ENCODE assay signal across 9 mouse cellular contexts in the genomic region with DNA sequence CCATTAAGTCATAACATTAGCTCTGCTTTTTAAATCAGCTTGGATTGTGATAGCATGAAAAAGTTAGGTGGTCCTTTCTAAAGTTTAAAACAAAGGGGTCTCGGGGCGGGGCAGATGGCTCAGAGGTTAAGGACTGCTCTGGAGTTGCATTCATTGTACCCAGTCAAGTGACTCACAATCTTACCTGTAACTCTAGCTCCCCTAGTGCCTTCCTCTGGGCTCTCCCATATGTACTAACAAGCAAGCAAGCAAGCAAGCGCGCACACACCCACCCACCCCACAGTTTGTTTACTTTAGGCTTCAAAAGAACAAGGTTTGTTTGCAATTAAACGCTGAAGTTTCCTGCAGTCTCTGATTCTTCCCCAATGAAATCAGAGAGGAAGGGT.
DNase-seq lines count a peak whose midpoint lies in the region; ATAC-seq and TF ChIP-seq lines count a peak whose summit lies in the region.
"Had no signal": no experiment of that assay in that cellular context is flagged by ENCODE, and none has a peak within 500 bp of the region (broad histone marks: within the 10 kb centered on the region; RNA-seq: fewer than 3 reads in every experiment).

No protein-coding gene starts in this region.

- H3K4me3 ChIP-seq in heart, postnatal 0 days (ENCODE audit: low read depth, low read length): peak overlapping the region; percentile 46
- H3K4me3 ChIP-seq in liver, embryonic 12.5 days: peak overlapping the region; percentile 35

- TF ChIP-seq POLR2A in brain, embryonic 14.5 days (IDR thresholded peaks at IDR 0.05; ENCODE audit: borderline replicate concordance, extremely low read depth, insufficient read depth, insufficient read length, poor library complexity, severe bottlenecking): no peak

- peak; percentile 12; the same call in 1 of the 2 replicates for TF ChIP-seq CTCF in brain, embryonic 14.5 days (IDR thresholded peaks at IDR 0.05; ENCODE audit: borderline replicate concordance, extremely low read depth, insufficient read depth, insufficient read length)
- peak; percentile 30 for TF ChIP-seq CTCF in heart, postnatal 0 days (IDR thresholded peaks at IDR 0.05; ENCODE audit: low read depth)

- H3K4me1 ChIP-seq in heart, postnatal 0 days (ENCODE audit: control insufficient read depth, insufficient read depth): peaks cover 7% of the 10 kb centered on the region; the same call in 1 of the 2 replicates
- peaks cover 5% of the 10 kb centered on the region; the same call in 1 of the 2 replicates for H3K4me1 ChIP-seq in liver, embryonic 12.5 days

- no peak for TF ChIP-seq EP300 in heart, postnatal 0 days (IDR thresholded peaks at IDR 0.05; ENCODE audit: low read depth)

- H3K9ac ChIP-seq in heart, postnatal 0 days (replicated peaks; ENCODE audit: low read depth, low read length): no peak overlapping the region
- H3K9ac ChIP-seq in liver, embryonic 12.5 days: no peak overlapping the region

- intact Hi-C loops in left cerebral cortex, postnatal 10 days (cut with DNase I): no loop called here

- WGBS in heart, postnatal 0 days: 2% methylated on average over 5 of the region's 5 CpGs
- 5% methylated on average over 5 of the region's 5 CpGs for WGBS in liver, embryonic 12.5 days (ENCODE audit: insufficient replicate concordance)

- ATAC-seq in heart, postnatal 0 days (ENCODE audit: insufficient read depth, low read depth): peak; percentile 75
- peak; percentile 54; the same call in 1 of the 2 replicates for ATAC-seq in liver, embryonic 12.5 days

- no peak overlapping the region for H3K27ac ChIP-seq in heart, postnatal 0 days (ENCODE audit: low read depth)
- H3K27ac ChIP-seq in liver, embryonic 12.5 days: no peak overlapping the region
- H3K27ac ChIP-seq: macrophage had no signal

- H3K4me2 ChIP-seq in heart, postnatal 0 days (ENCODE audit: low read depth, low read length): peak overlapping the region; percentile 75
- peak overlapping the region; percentile 55 for H3K4me2 ChIP-seq in liver, embryonic 12.5 days

- H3K9me3 ChIP-seq in heart, postnatal 0 days (replicated peaks; ENCODE audit: control insufficient read depth, low read length): no peaks in the 10 kb centered on the region
- H3K9me3 ChIP-seq in liver, embryonic 12.5 days (replicated peaks): no peaks in the 10 kb centered on the region

- H3K27me3 ChIP-seq in heart, postnatal 0 days (ENCODE audit: control insufficient read depth, insufficient read depth, low read length): peaks cover 32% of the 10 kb centered on the region
- H3K27me3 ChIP-seq in liver, embryonic 12.5 days (replicated peaks): peaks cover 47% of the 10 kb centered on the region

- peak; percentile 40 for DNase-seq in kidney, adult 9 months
- no peak for DNase-seq in kidney, postnatal 10 days
- peak; percentile 76 for DNase-seq in brain, embryonic 14.5 days (ENCODE audit: low read depth)
- DNase-seq in heart, postnatal 0 days (ENCODE audit: low spot score): peak; percentile 19
- DNase-seq in ovary, adult 18-20 months (ENCODE audit: low spot score): no peak
- no peak for DNase-seq in left cerebral cortex, postnatal 10 days (ENCODE audit: extremely low spot score in 1 of 2, low spot score in 2 of 2)
- no peak for DNase-seq in spleen, postnatal 36 days (ENCODE audit: low spot score in 2 of 2)

- no peaks in the 10 kb centered on the region for H3K36me3 ChIP-seq in heart, postnatal 0 days (replicated peaks; ENCODE audit: control insufficient read depth, insufficient read depth, low read length)
- H3K36me3 ChIP-seq in liver, embryonic 12.5 days: no peaks in the 10 kb centered on the region

Comparison
In these comparisons a context has a peak if more than half of its experiments do, and no peak if none do; other contexts are left out.
1. DNase-seq: peak in kidney, adult 9 months (single experiment), brain, embryonic 14.5 days (single experiment) and heart, postnatal 0 days (single experiment); none in kidney, postnatal 10 days (single experiment), ovary, adult 18-20 months (single experiment), left cerebral cortex, postnatal 10 days (0 of 2) and spleen, postnatal 36 days (0 of 2).